Mouse (Mus musculus) liver, embryonic 13.5 days (tissue): ENCODE measurements around the gene Dlk2. TPM values are rescaled to one million over a fixed set of nuclear protein-coding genes. Genes with fewer than 3 reads are reported as not detected.

Source experiments
- ATAC-seq: fragments of 200-750 bp; cut with Nextera tagmentation; 2 replicates; pipeline ENCODE4 v1.8.0; 2017; ENCODE audit warnings: low read depth, mild to moderate bottlenecking, moderate number of reproducible peaks, moderate library complexity
- DNase-seq: peaks from one replicate; pipeline ENCODE4 v3.0.0; 2022
- H3K27ac ChIP-seq: fragments of 300-500 bp; sonication (generic); 2 replicates; pipeline ENCODE4 v1.5.1; 2015; ENCODE audit warnings: moderate library complexity, mild to moderate bottlenecking, inconsistent platforms
- H3K27me3 ChIP-seq: fragments of 300-500 bp; sonication (generic); 2 replicates; pipeline ENCODE4 v1.6.1; 2015; ENCODE audit warnings: mild to moderate bottlenecking, inconsistent platforms
- H3K36me3 ChIP-seq: fragments of 300-500 bp; sonication (generic); 2 replicates; pipeline ENCODE4 v1.6.1; 2015; ENCODE audit warnings: mild to moderate bottlenecking, inconsistent platforms
- H3K4me1 ChIP-seq: fragments of 300-500 bp; sonication (generic); replicated peaks from 2 replicates; pipeline ENCODE4 v1.6.1; 2015; ENCODE audit warnings: inconsistent platforms
- H3K4me2 ChIP-seq: fragments of 300-500 bp; sonication (generic); 2 replicates; pipeline ENCODE4 v1.6.1; 2015; ENCODE audit warnings: inconsistent platforms, mild to moderate bottlenecking, moderate library complexity
- H3K4me3 ChIP-seq: fragments of 300-500 bp; sonication (generic); replicated peaks from 2 replicates; pipeline ENCODE4 v1.5.1; 2015; ENCODE audit warnings: mild to moderate bottlenecking, inconsistent platforms
- H3K9ac ChIP-seq: fragments of 300-500 bp; sonication (generic); 2 replicates; pipeline ENCODE4 v1.6.1; 2015; ENCODE audit warnings: mild to moderate bottlenecking, inconsistent platforms
- H3K9me3 ChIP-seq: fragments of 300-500 bp; sonication (generic); replicated peaks from 2 replicates; pipeline ENCODE4 v1.6.1; 2016; ENCODE audit warnings: inconsistent platforms
- WGBS: fragments of 180-500 bp; shearing (Covaris S2); methylation state at CpG from one replicate; pipeline ENCODE4 v1.1.7; 2015; ENCODE audit not compliant: insufficient replicate concordance; 5-methylcytosine and 5-hydroxymethylcytosine counted together
- polyA plus RNA-seq: library from polyadenylated mRNA; unstranded; fragments of >200 nt; fragmentation: Nextera tagmentation; extraction: Ambion mirVana; gene quantifications from 2 replicates; pipeline ENCODE4 v1.2.1, GENCODE M21; 2015

Gene Dlk2
- polyA plus RNA-seq, 1 experiment from 2014 or later = 0.09 TPM

DNA sequence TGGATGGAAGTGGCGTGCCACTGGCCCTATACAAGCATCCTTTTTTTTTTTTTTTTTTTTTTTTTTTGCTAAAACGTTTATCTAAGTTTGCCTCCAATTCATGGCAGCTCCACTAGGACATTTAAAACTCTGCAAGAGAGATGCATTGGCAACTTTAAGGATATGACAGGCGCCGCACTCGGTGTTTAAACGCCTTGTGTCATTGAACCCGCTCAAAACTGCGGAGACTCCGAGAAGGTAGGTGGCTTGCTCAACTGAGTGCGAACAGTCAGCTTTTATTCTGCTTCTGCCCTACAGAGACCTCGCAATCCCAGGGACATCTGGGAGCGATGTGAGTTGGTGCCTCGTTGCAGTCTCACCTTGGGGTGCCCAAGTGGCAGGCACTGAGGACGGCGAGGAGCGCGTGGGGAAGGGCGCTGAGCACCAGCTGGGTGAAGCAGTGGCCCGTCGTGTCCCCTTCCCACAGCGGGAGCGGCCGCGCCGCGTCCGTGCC is 30.2 kb downstream of the Dlk2 start:
- Histone ChIP-seq H3K4me3 (peak overlapping the region; percentile 74), H3K27me3 (no peaks in the 10 kb centered on the region), H3K9me3 (no peaks in the 10 kb centered on the region), H3K36me3 (0 out of 2 replicates have a peak, but pooled peaks cover 5% of the 10 kb centered on the region), H3K27ac (peak overlapping the region; percentile 94), H3K4me2 (peak overlapping the region; percentile 83), H3K9ac (peak overlapping the region; percentile 82), H3K4me1 (peaks cover 38% of the 10 kb centered on the region)
- 7% methylated on average over 27 of the region's 27 CpGs for WGBS
- ATAC-seq (no peak; the same call in 1 of the 2 replicates), DNase-seq (no peak)

DNA sequence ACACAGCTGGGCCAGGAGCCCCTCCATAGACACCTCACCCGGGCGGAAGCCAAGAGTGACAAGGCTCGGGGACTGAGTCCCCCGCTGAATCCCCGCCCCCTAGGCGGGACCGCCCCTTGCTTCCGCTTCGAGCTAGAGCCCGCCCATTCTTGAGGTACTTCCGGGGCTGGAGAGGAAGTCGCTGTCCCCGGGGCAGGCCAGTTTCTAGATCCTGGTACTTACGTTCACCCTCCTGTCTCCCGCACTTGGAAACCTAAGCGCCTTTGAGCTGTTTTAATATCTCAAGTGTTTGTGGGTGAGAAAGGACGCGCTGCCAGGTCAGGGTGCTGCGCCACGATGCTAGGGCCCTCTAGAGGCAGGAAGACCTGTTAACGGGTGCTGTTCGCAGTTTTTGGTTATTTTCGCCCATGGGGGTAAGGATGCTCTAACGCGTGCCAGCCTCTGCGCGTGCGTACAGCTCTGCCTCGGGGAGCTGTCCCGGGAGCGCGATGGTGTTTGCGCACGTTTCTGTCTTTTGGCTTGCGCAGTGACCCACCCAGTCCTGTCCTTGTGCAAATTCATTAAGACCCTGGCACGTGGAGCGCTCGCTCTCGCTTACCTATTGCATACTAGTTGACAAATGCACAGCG is 30.8 kb downstream of the Dlk2 start, which contains the start of gene Abcc10:
Gene Abcc10, minus strand, starts transcription at position 447 of the 629 bp plus-strand sequence.
- Histone ChIP-seq H3K27me3 (no peaks in the 10 kb centered on the region), H3K9me3 (no peaks in the 10 kb centered on the region), H3K4me2 (peak within 1 kb of the TSS; percentile 83), H3K36me3 (0 out of 2 replicates have a peak, but pooled peaks cover 4% of the 10 kb centered on the region), H3K27ac (peak within 1 kb of the TSS; percentile 94), H3K4me3 (peak within 1 kb of the TSS; percentile 74), H3K4me1 (peaks cover 40% of the 10 kb centered on the region), H3K9ac (peak within 1 kb of the TSS; percentile 82)
- ATAC-seq = peak; percentile 98
- WGBS = under 1% methylated on average over 40 of the region's 40 CpGs
- peak; percentile 92 for DNase-seq

DNA sequence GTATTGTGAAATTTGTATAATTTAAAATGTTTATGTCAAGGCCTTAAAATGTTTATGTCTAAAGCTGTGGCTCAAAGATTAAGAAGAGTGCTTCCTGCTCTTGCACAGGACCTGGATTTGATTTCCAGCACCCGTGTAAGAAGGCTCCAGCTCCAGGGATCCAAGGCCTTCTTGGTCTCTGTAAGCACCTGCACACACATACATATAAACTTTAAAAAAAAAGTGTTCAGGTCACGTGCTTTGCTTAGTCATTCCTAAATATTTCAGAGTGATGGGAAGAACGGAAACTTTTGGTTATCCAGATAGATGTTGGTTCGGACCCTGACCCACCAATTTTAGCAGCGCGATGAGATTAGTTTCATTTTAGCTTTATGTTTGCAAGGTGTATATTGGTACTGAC is 31.5 kb downstream of the Dlk2 start:
- DNase-seq = no peak
- no peaks in the 10 kb centered on the region for H3K36me3 ChIP-seq
- no peaks in the 10 kb centered on the region for H3K9me3 ChIP-seq
- no peaks in the 10 kb centered on the region for H3K27me3 ChIP-seq
- no peak for ATAC-seq
- 65% methylated on average over 6 of the region's 6 CpGs for WGBS
- H3K9ac ChIP-seq = peak overlapping the region; percentile 82
- H3K4me2 ChIP-seq = peak overlapping the region; percentile 83
- peak overlapping the region; percentile 94 for H3K27ac ChIP-seq
- peak overlapping the region; percentile 74 for H3K4me3 ChIP-seq
- peaks cover 40% of the 10 kb centered on the region for H3K4me1 ChIP-seq

DNA sequence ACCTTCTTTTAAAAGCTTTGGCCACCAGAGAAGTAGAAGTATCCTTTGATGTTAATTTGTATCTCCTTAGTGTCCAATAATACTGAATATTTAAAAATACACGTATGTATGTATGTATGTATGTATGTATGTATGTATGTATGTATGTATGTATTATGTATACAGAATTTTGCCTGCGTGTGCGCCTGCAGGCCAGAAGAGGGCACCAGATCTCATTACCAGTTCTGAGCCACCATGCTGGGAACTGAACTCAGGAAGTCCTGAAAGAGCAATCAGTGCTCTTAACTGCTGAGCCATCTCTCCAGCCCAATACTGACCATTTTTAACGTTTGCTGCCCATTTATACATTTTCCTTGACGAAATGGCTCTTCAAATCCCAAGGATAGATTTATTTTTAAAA is 39.3 kb downstream of the Dlk2 start:
- Histone ChIP-seq H3K27me3 (peaks cover 5% of the 10 kb centered on the region; the same call in 1 of the 2 replicates), H3K4me3 (no peak overlapping the region), H3K9ac (no peak overlapping the region), H3K27ac (no peak overlapping the region), H3K36me3 (no peaks in the 10 kb centered on the region), H3K9me3 (no peaks in the 10 kb centered on the region), H3K4me2 (no peak overlapping the region), H3K4me1 (peaks cover 12% of the 10 kb centered on the region)
- DNase-seq = no peak
- no peak for ATAC-seq
- 19% methylated on average over 5 of the region's 5 CpGs for WGBS

DNA sequence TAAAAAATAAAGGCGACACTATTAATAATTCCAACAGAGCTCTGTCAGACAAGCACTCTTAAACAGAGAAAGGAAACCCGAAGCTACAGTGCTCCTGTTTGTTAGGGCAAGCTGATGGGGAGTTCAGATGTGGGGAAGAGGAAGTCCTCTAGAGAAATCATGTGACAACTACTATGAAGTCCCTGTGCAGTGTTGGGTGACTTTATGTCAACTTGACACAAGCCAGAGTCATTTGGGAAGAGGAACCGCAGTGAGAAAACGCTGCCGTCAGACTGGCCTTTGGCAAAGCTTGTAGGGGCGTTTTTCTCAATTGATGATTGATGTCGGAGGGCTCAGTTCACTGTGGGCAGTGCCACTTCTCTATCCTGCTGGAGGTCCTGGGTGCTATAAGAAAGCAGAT is 44.0 kb downstream of the Dlk2 start:
- ATAC-seq (no peak), DNase-seq (no peak)
- Histone ChIP-seq H3K9ac (no peak overlapping the region), H3K27ac (no peak overlapping the region), H3K4me3 (no peak overlapping the region), H3K4me2 (no peak overlapping the region), H3K9me3 (peaks cover 19% of the 10 kb centered on the region), H3K27me3 (peaks cover 5% of the 10 kb centered on the region; the same call in 1 of the 2 replicates), H3K36me3 (no peaks in the 10 kb centered on the region), H3K4me1 (no peaks in the 10 kb centered on the region)
- 23% methylated on average over 7 of the region's 7 CpGs for WGBS

DNA sequence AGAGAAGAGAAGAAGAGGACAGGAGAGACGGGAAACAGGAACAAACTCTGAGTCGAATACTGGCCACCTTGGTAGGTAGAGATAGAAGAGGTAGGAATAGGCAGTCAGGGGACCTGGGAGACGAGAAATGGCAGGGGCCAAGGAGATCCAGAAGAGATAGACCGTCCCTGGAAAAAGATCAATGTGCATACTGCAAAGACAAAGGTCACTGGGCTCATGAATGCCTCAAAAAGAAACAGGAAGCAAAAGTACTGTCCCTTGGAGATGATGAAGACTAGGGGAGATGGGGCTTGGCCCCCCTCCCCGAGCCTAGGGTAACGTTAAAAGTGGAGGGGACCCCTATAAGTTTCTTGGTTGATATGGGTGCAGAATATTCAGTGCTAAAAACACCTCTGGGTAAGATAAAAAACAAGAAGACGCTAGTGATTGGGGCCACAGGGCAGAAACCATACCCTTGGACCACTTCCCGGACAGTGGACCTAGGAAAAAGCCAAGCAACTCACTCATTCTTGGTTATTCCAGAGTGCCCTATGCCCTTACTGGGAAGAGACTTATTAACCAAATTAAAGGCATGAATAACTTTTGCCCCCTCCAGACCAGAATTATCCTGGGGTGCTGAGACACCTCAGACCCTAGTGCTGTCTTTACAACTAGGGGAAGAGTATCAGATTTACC is 53.9 kb downstream of the Dlk2 start:
- no peak overlapping the region for H3K4me3 ChIP-seq
- ATAC-seq (no peak), DNase-seq (no peak)
- no peaks in the 10 kb centered on the region for H3K4me1 ChIP-seq
- no peaks in the 10 kb centered on the region for H3K27me3 ChIP-seq
- H3K9me3 ChIP-seq = peaks cover 20% of the 10 kb centered on the region; the same call in 1 of the 2 replicates
- H3K4me2 ChIP-seq = no peak overlapping the region
- no peak overlapping the region for H3K9ac ChIP-seq
- H3K27ac ChIP-seq = no peak overlapping the region
- 58% methylated on average over 8 of the region's 8 CpGs for WGBS
- no peaks in the 10 kb centered on the region for H3K36me3 ChIP-seq

Other genes with a start within 250 kb of the Dlk2 start
- gene Mrps18a, start 186.4 kb upstream of the Dlk2 start, polyA plus RNA-seq = 92.4 and 99.6 TPM in 2 replicates
- gene Rsph9, start 153.2 kb upstream of the Dlk2 start, polyA plus RNA-seq = 0.72 and 0.96 TPM in 2 replicates
- gene Mad2l1bp, start 143.9 kb upstream of the Dlk2 start, polyA plus RNA-seq = 44.4 and 46.9 TPM in 2 replicates
- gene Gtpbp2, start 136.4 kb upstream of the Dlk2 start, polyA plus RNA-seq = 25.7 and 27.0 TPM in 2 replicates
- 19.0 and 23.9 TPM in 2 replicates for gene Polh, start 94.8 kb upstream of the Dlk2 start, polyA plus RNA-seq
- gene Xpo5, start 94.6 kb upstream of the Dlk2 start, polyA plus RNA-seq = 19.0 and 23.5 TPM in 2 replicates
- gene Polr1c, start 49.4 kb upstream of the Dlk2 start, polyA plus RNA-seq = 49.0 and 49.9 TPM in 2 replicates
- 39.8 and 41.8 TPM in 2 replicates for gene Yipf3, start 49.3 kb upstream of the Dlk2 start, polyA plus RNA-seq
- 0.06 and 0.10 TPM in 2 replicates for gene Lrrc73, start 43.9 kb upstream of the Dlk2 start, polyA plus RNA-seq
- gene Tjap1, start 14.4 kb upstream of the Dlk2 start, polyA plus RNA-seq = 11.2 and 12.1 TPM in 2 replicates
- 1.6 and 1.7 TPM in 2 replicates for gene Abcc10, start 30.9 kb downstream of the Dlk2 start, polyA plus RNA-seq
- gene Zfp318, start 86.3 kb downstream of the Dlk2 start, polyA plus RNA-seq = 1.2 and 1.4 TPM in 2 replicates
- gene Crip3, start 131.5 kb downstream of the Dlk2 start, polyA plus RNA-seq = not detected in 2 replicates
- gene Slc22a7, start 141.0 kb downstream of the Dlk2 start, polyA plus RNA-seq = not detected in 2 replicates
- gene Ttbk1, start 190.3 kb downstream of the Dlk2 start, polyA plus RNA-seq = 0.02 TPM in 2 replicates
- gene Dnph1, start 199.3 kb downstream of the Dlk2 start, polyA plus RNA-seq = 34.6 and 35.1 TPM in 2 replicates
- gene Cul9, start 249.0 kb downstream of the Dlk2 start, polyA plus RNA-seq = 0.44 and 0.84 TPM in 2 replicates